Mouse (Mus musculus) myocyte (in vitro differentiated cells): ENCODE results near the gene Lama1.

ENCODE experiments used
- CEBPB ChIP-seq: IDR thresholded peaks from 2 replicates; pipeline ENCODE4 v1.6.1; 2011; ENCODE audit warnings: mild to moderate bottlenecking, moderate library complexity; ENCODE audit not compliant: poor library complexity, insufficient read depth, severe bottlenecking
- POLR2A ChIP-seq: IDR thresholded peaks from one replicate; pipeline ENCODE4 v1.6.1; 2011; ENCODE audit warnings: low read depth, mild to moderate bottlenecking, control low read depth, moderate library complexity; ENCODE audit not compliant: insufficient read length

- TF ChIP-seq CEBPB (no peak), POLR2A (no peak)
Observed at GRCm38 (mm10) chr17:67667981-67668380, 29.1 kb upstream of the Lama1 start.
